Mouse (Mus musculus) embryo, embryonic 11 days (tissue): Measurements from ENCODE around the gene Bbs9.
"Not testable (repeated sequence)": the region's sequence is repeated elsewhere in the genome, so short reads cannot be mapped to it uniquely, and the experiment has no call there.

Experiments used
- DNase-seq: peaks from one replicate; pipeline ENCODE4 v3.0.0-alpha.2; 2015

The Bbs9 gene

GRCm38 (mm10) chr9:22475424-22475868 lies at the start of gene Bbs9:
TSS of gene Bbs9 (plus strand) at chr9:22475715.
- DNase-seq, result peak; percentile 95

GRCm38 (mm10) chr9:22428028-22428665 lies 47.4 kb upstream of the Bbs9 start:
- DNase-seq, result no peak

GRCm38 (mm10) chr9:22428666-22429410 lies 46.7 kb upstream of the Bbs9 start:
- DNase-seq, result peak; percentile 16

- peak; percentile 26 for DNase-seq
These were observed 45.8 kb upstream of the Bbs9 start for GRCm38 (mm10) chr9:22429533-22430241.

- peak; percentile 22 for DNase-seq
These were observed 45.1 kb upstream of the Bbs9 start for GRCm38 (mm10) chr9:22430315-22430840.

- DNase-seq, result no peak
These were observed 42.3 kb upstream of the Bbs9 start for GRCm38 (mm10) chr9:22433221-22433620.

- DNase-seq, result no peak
These were observed 41.4 kb upstream of the Bbs9 start for GRCm38 (mm10) chr9:22434101-22434500.

- no peak for DNase-seq
These were observed 36.7 kb upstream of the Bbs9 start for GRCm38 (mm10) chr9:22438826-22439225.

GRCm38 (mm10) chr9:22443157-22443556 lies 32.4 kb upstream of the Bbs9 start:
- no peak for DNase-seq

- no peak for DNase-seq
These were observed 30.4 kb upstream of the Bbs9 start for GRCm38 (mm10) chr9:22445123-22445522.

- no peak for DNase-seq
These were observed 28.3 kb upstream of the Bbs9 start for GRCm38 (mm10) chr9:22447213-22447612.

- no peak for DNase-seq
These were observed 27.1 kb upstream of the Bbs9 start for GRCm38 (mm10) chr9:22448420-22448819.

GRCm38 (mm10) chr9:22449209-22449608 lies 26.3 kb upstream of the Bbs9 start:
- DNase-seq, result no peak

GRCm38 (mm10) chr9:22452697-22453096 lies 22.8 kb upstream of the Bbs9 start:
- no peak for DNase-seq

- DNase-seq, result no peak
These were observed 22.0 kb upstream of the Bbs9 start for GRCm38 (mm10) chr9:22453501-22453924.

- not testable (repeated sequence) for DNase-seq
These were observed 21.5 kb upstream of the Bbs9 start, which contains the start of gene Gm17545 for GRCm38 (mm10) chr9:22453990-22454389. TSS of gene Gm17545 (plus strand) at chr9:22454290.

- no peak for DNase-seq
These were observed 20.5 kb upstream of the Bbs9 start for GRCm38 (mm10) chr9:22455041-22455440.

- no peak for DNase-seq
These were observed 18.2 kb upstream of the Bbs9 start for GRCm38 (mm10) chr9:22457142-22457835.

- DNase-seq, result no peak
These were observed 13.6 kb upstream of the Bbs9 start for GRCm38 (mm10) chr9:22461946-22462345.

GRCm38 (mm10) chr9:22466212-22466611 lies 9.3 kb upstream of the Bbs9 start:
- DNase-seq, result no peak

- peak; percentile 57 for DNase-seq
These were observed 7.9 kb upstream of the Bbs9 start for GRCm38 (mm10) chr9:22467371-22468169.
